Mouse (Mus musculus) testis, adult 2 months (tissue): Measurements from ENCODE around the gene Slc31a1. TPM values are rescaled to one million over a fixed set of nuclear protein-coding genes. Genes with fewer than 3 reads are reported as not detected.
A peak's percentile ranks its signal among the peaks of the same experiment; 100 is the strongest.

Experiments
- H3K27ac ChIP-seq: fragments of 200-500 bp; 2 replicates; pipeline ENCODE4 v1.5.1; 2012; ENCODE audit warnings: low read depth, low read length; ENCODE audit not compliant: control insufficient read depth, insufficient read depth
- H3K27me3 ChIP-seq: fragments of 200-500 bp; 2 replicates; pipeline ENCODE4 v1.6.1; 2012; ENCODE audit warnings: mild to moderate bottlenecking, low read length, moderate library complexity; ENCODE audit not compliant: control insufficient read depth, insufficient read depth
- H3K36me3 ChIP-seq: fragments of 200-500 bp; 2 replicates; pipeline ENCODE4 v1.6.1; 2012; ENCODE audit warnings: mild to moderate bottlenecking, low read length; ENCODE audit not compliant: control insufficient read depth, insufficient read depth
- H3K4me1 ChIP-seq: fragments of 200-500 bp; 2 replicates; pipeline ENCODE4 v1.6.1; 2012; ENCODE audit warnings: low read length; ENCODE audit not compliant: control insufficient read depth, insufficient read depth
- H3K4me3 ChIP-seq: fragments of 200-500 bp; 2 replicates; pipeline ENCODE4 v1.5.1; 2012; ENCODE audit warnings: low read depth, mild to moderate bottlenecking, low read length, moderate library complexity, mixed read lengths; ENCODE audit not compliant: control insufficient read depth
- CTCF ChIP-seq: fragments of 200-500 bp; IDR thresholded peaks from 2 replicates; pipeline ENCODE4 v1.5.1; 2012; ENCODE audit warnings: low read depth, mild to moderate bottlenecking, inconsistent platforms, low read length, moderate library complexity; ENCODE audit not compliant: control insufficient read depth, insufficient read depth, insufficient replicate concordance
- POLR2A ChIP-seq: fragments of 200-500 bp; IDR thresholded peaks from 2 replicates; pipeline ENCODE4 v1.6.1; 2012; ENCODE audit warnings: low read depth, mild to moderate bottlenecking, inconsistent platforms, low read length, moderate library complexity; ENCODE audit not compliant: control insufficient read depth
- polyA plus RNA-seq: library from polyadenylated mRNA; depleted of rRNA; stranded (reverse); fragments of >200 nt; gene quantifications from 2 replicates; pipeline ENCODE4 v1.2.3, GENCODE M21; 2012

Slc31a1 gene
- polyA plus RNA-seq, 1 experiment = 18.1 TPM

DNA sequence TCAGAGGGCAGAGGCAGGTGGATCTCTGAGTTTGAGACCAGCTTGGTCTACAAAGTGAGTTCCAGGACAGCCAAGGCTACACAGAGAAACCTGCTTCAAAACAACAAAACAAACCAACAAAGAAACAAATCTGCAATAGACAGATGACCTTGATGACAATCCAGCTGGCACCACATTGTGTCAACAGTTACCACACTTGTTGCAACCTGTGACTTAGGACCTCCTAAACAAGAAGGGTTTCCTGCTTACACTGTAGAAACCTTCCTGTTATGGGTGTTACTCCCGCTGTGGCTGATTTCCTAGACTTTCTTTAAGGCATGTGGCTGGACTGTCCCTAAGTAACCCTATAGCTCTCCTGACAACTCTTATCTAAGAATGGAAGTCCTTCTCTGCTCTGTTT lies 35.3 kb downstream of the Slc31a1 start:
- TF ChIP-seq CTCF = no peak
- no peak for TF ChIP-seq POLR2A
- no peak overlapping the region for H3K27ac ChIP-seq
- peaks cover 1% of the 10 kb centered on the region for H3K36me3 ChIP-seq
- H3K27me3 ChIP-seq = no peaks in the 10 kb centered on the region
- no peak overlapping the region for H3K4me3 ChIP-seq
- H3K4me1 ChIP-seq = no peaks in the 10 kb centered on the region

GRCm38 (mm10) chr4:62397616-62398365 lies 37.3 kb downstream of the Slc31a1 start:
- TF ChIP-seq POLR2A (no peak), CTCF (no peak)
- no peak overlapping the region for H3K4me3 ChIP-seq
- H3K27me3 ChIP-seq = no peaks in the 10 kb centered on the region
- no peak overlapping the region for H3K27ac ChIP-seq
- no peaks in the 10 kb centered on the region; the same call in none of the 2 replicates for H3K36me3 ChIP-seq
- no peaks in the 10 kb centered on the region for H3K4me1 ChIP-seq

DNA sequence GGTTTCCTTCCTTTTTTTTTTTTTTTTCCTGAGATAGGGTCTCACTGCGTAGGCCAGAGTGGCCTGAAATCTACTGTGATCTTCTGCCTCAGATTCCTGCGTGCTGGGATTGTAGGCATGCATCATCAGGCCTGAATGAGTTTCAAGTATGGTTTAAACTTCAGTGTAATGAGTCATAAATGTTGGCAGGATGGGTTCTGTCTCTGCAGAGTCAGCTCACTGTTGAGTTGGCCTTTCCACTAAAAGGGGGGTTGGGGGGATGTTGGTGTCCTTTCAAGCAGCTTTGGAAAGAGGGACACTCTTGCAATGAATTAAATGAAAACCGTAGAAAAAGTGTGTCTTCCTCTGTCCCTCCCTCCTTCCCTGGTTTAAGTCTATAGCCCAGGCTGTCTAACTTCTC lies 38.4 kb downstream of the Slc31a1 start:
- no peak overlapping the region for H3K27ac ChIP-seq
- TF ChIP-seq CTCF = no peak
- no peak for TF ChIP-seq POLR2A
- H3K4me3 ChIP-seq = no peak overlapping the region
- no peaks in the 10 kb centered on the region for H3K4me1 ChIP-seq
- H3K36me3 ChIP-seq = no peaks in the 10 kb centered on the region; the same call in none of the 2 replicates
- H3K27me3 ChIP-seq = no peaks in the 10 kb centered on the region

GRCm38 (mm10) chr4:62406133-62406532 lies 45.6 kb downstream of the Slc31a1 start:
- Histone ChIP-seq H3K4me3 (no peak overlapping the region), H3K27me3 (no peaks in the 10 kb centered on the region), H3K27ac (no peak overlapping the region), H3K4me1 (no peaks in the 10 kb centered on the region), H3K36me3 (no peaks in the 10 kb centered on the region; the same call in 1 of the 2 replicates)
- TF ChIP-seq CTCF = no peak
- no peak for TF ChIP-seq POLR2A

DNA sequence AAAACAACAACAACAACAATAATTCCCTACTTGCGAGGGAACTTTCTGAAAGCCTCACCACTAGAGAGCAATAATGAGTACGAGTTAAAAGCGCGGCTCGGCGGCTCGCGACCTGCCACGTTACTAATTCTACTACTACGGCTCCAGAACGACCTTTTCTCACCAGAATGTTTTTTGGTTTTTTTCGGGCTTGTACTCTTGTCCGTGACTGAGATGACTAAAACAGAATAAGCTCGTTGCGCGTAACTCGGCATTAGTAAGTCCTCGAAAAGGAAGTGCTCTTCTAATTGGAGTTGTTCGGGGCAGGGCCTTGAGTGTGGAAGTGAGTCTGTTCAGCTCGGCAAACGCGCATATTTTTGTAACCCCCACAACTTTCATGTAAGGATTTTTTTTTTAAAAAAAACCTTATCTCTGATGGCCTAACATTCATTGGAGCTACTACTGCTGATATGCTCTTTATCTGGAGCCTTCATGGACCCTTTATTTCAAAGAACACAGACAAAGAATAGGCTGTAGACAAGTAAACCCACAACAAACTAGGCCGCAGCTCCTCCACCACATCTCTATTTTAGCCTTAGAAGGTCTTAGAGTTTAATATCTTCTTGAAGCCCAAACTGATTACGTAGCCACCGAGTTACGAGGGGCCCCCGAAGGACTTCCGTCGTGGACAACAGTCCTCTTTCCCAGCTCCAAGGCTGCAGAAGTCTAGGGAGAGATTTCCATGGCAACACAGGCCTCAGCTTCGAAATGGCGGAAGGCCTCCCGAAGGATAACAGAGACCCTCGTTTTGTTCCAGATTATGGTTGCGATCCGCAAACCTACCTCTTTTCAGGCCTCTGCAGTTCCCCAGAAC lies 47.4 kb downstream of the Slc31a1 start:
- H3K27me3 ChIP-seq = no peaks in the 10 kb centered on the region
- H3K4me3 ChIP-seq = peak overlapping the region; percentile 89
- no peak; the same call in 1 of the 2 replicates for TF ChIP-seq POLR2A
- TF ChIP-seq CTCF = no peak
- peak overlapping the region; percentile 82 for H3K27ac ChIP-seq
- no peaks in the 10 kb centered on the region; the same call in 1 of the 2 replicates for H3K36me3 ChIP-seq
- H3K4me1 ChIP-seq = no peaks in the 10 kb centered on the region

- no peaks in the 10 kb centered on the region for H3K4me1 ChIP-seq
- no peaks in the 10 kb centered on the region; the same call in 1 of the 2 replicates for H3K36me3 ChIP-seq
- peak within 1 kb of the TSS; percentile 89 for H3K4me3 ChIP-seq
- TF ChIP-seq CTCF (no peak), POLR2A (peak; percentile 88)
- H3K27me3 ChIP-seq = no peaks in the 10 kb centered on the region
- peak within 1 kb of the TSS; percentile 82 for H3K27ac ChIP-seq
Observed at GRCm38 (mm10) chr4:62408601-62409282, 48.2 kb downstream of the Slc31a1 start, which contains the start of the genes Cdc26 and Prpf4. TSS of gene Cdc26 (minus strand) at chr4:62408642. TSS of gene Prpf4 (plus strand) at chr4:62408797.

GRCm38 (mm10) chr4:62409615-62410014 lies 49.1 kb downstream of the Slc31a1 start:
- no peaks in the 10 kb centered on the region for H3K27me3 ChIP-seq
- no peak overlapping the region for H3K27ac ChIP-seq

More at GRCm38 (mm10) chr4:62409615-62410014, 49.1 kb downstream of the Slc31a1 start:
- H3K36me3 ChIP-seq = peaks cover 1% of the 10 kb centered on the region
- no peaks in the 10 kb centered on the region for H3K4me1 ChIP-seq
- TF ChIP-seq CTCF (no peak), POLR2A (no peak)
- H3K4me3 ChIP-seq = peak overlapping the region; percentile 89
